Mouse (Mus musculus) lung, postnatal 0 days (tissue): ENCODE measurements around the gene Atp6v1g2.

Source experiments
- CTCF ChIP-seq: IDR thresholded peaks from 2 replicates; pipeline ENCODE4 v1.5.1; 2016; ENCODE audit warnings: antibody characterized with exemption, mild to moderate bottlenecking
- EP300 ChIP-seq: IDR thresholded peaks from 2 replicates; pipeline ENCODE4 v1.6.1; 2016; ENCODE audit warnings: antibody characterized with exemption, mild to moderate bottlenecking, control low read depth

- no peak for TF ChIP-seq CTCF
- TF ChIP-seq EP300: no peak
Observed at GRCm38 (mm10) chr17:35249451-35250197, 16.2 kb downstream of the Atp6v1g2 start.
